Mouse (Mus musculus): Measurements from ENCODE around the gene Dixdc1. TPM values are rescaled to one million over a fixed set of nuclear protein-coding genes. Genes with fewer than 3 reads are reported as not detected.

Dixdc1 gene
- 10 to 100 TPM in 3 of 4 experiments, 1 to 10 TPM in 1; 9.5 to 13.6 (median 11.7) TPM for total RNA-seq (2022)

DNA sequence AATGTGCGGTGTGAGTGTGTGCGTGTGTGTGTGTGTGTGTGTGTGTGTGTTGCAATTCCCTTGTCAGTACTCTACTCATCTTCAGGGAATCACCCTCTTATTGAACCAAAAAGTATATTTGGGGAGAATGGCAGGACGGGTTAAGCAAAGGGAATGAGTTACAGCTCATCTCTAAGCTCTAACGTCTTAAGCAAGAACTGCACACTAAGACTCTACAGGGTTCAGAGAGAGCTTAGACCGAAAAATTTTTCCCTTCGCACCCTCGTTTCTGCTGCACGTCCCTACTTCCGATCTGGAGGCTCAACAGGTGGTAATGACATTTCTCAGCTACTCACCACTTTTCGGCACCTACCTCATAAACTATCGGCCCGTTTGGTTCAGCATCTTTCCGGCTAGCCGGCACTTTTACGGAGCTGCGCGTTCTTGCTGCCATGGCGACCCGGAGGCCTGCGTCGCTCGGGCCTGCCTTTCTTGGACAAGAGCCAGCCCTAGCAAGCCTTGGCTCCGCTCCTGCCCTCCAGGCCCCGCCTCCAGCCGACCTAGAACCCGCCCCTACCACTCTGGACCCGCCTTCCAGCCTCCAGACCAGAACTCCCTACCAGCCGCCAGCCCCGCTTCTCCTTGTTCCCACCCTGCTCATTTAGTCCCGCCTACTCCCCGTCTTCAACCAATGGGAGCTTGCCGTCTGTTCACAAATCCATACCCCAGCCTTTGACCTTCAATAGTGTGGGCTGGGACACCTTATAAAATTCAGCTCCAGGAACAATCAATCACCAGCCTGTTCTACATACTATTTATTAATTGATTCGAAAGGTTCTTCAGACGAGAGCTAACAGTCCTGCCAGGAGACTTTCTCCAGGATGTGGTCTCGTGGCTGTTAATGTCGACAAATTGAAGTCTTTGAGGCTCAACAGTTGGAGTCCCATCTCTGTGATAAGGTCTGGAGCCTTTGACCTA lies at the start of gene Dixdc1:
TSS of gene Dixdc1 (minus strand) at position 604 of the 957 bp plus-strand sequence.
- DNase-seq: peak; percentile 94

DNA sequence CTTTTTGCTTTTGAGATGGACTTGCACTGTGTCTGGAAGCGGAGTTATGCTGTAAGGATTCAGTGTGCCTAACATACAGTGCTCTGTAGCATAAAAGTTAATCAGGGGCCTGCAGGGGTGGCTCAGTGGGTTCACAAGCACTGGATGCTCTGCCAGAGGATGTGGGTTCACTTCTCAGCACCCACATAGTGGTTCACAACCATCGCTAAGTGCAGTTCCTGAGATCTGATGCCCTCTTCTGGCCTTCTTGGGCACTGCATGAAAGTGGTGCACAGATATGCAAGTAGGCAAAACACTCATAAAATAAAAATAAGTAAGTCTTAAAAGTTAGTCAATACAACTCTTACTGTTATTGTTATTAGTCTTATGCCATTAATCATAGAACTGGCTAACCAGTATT lies 42.8 kb upstream of the Dixdc1 start:
- no peak for DNase-seq

DNA sequence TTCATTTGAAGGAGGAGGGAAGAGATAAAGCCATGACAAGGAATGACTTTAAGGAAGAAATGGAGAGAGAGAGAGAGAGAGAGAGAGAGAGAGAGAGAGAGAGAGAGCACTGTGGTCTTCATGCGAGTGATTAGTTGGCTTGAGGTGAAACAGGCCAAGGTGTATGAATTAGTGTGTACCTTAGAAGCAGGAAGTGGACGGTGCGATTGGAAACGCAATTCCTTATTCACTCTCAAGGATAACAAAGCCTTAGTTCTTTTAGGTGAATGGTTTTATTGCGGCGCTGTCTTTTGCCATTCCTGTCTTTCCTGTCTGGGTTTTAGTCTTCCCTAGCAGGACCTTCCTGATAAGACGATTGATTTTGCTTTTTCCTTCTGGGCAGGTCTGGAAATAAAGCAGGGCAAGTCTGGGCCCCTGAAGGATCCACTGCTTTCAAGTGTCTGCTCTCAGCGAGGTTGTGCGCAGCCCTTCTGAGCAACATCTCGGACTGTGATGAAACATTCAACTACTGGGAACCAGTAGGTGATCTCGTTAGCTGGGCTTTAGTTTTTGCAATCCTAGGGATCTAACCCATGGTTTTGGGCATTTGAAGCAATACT lies 36.9 kb upstream of the Dixdc1 start:
- DNase-seq: no peak

DNA sequence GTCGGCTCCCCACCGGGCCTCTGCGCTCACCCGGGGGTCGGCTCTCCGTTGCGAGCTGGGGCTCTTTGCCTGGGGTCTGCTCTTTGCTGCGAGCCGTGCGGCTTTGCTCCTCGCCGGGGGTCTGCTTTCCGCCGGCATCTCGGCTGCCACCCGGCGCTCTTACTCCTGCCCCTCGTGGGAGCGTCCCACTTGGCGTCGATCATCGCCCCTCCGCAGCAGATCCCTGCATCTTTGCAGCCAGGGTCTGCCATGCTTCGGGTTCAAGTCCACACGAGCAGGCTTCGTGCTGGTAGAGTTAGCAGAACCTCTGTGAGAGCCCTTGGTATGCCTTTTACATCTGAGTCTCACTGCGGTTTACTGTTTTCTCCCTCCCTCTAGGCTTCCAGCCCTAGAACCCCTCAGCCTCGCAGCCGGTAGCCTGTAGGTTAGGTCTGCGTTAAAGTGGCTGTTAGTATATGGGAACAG lies 36.4 kb upstream of the Dixdc1 start:
- no peak for DNase-seq

DNA sequence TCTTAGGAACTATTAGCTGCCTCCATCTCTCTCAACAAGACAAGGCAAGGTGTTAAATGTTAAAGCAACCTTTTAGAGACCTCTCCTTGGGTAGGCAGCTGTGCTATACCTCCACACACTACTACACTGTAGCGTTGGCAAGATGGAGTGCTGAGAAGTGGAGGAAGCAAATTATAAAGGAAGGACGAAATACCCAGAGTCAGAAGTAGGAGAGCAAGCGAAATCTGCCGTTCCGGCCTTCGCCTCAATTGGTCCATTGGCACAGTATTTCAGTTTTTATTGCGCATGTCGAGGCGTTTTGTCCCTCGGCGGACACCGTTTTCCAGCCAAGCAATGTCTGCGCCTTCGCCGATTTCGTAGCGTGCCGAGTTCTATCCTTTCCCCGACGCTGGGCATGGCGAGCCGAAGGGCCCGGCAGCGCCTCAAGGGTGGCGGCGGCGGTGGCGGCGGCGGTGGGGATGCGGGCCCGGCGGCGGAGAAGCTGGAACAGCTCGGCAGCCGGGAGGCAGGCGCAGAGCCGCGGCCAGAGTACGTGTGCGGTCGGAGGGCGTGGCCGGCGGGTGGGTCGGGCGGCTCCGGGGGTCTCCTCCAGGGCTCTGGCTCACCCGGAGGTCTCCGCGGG lies 35.8 kb upstream of the Dixdc1 start, which contains the start of the genes Alg9 and 1110032A03Rik:
TSS of gene Alg9 (plus strand) at position 29 of the 622 bp plus-strand sequence.
TSS of gene 1110032A03Rik (minus strand) at position 530 of the 622 bp plus-strand sequence.
- DNase-seq: peak; percentile 77

DNA sequence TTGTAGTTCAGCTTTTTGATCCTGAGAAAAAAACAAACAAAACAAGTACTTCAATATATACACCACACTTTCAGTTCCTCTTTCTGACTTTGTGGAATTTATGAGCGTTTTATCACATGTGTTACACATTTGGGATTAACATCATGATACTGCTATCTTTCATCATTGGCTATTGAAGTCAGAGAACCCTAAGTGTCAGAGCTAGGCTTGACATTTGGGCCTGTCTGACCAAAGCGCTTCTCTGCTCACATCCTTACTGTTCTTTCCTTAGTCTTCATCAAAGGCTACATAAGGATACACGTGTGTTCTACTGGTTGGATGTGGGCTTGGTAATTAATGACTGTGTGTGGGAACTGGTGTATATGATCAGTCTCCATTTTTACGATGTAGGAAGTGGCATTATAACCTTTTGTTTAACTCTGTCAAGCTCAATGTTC lies 34.7 kb upstream of the Dixdc1 start:
- no peak for DNase-seq

DNA sequence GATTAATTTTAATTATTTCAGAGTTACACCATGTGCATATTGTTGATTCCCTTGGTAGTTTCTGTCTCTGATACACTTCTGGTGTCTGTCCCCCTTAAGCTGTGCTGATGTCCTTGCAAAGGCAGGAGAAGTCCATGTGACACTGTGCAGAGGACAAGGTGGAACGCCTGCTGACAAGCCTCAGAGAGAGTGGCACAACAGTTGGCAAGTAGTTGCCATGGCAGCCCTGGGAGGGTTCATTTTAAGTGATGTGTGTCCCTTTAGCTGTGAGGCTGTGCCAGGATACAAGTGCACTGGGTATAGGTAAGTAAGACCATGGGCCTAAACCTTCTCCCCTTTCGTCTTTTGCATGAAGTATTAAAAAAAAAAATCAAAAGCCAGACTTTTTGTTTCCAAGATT lies 30.7 kb upstream of the Dixdc1 start:
- no peak for DNase-seq

DNA sequence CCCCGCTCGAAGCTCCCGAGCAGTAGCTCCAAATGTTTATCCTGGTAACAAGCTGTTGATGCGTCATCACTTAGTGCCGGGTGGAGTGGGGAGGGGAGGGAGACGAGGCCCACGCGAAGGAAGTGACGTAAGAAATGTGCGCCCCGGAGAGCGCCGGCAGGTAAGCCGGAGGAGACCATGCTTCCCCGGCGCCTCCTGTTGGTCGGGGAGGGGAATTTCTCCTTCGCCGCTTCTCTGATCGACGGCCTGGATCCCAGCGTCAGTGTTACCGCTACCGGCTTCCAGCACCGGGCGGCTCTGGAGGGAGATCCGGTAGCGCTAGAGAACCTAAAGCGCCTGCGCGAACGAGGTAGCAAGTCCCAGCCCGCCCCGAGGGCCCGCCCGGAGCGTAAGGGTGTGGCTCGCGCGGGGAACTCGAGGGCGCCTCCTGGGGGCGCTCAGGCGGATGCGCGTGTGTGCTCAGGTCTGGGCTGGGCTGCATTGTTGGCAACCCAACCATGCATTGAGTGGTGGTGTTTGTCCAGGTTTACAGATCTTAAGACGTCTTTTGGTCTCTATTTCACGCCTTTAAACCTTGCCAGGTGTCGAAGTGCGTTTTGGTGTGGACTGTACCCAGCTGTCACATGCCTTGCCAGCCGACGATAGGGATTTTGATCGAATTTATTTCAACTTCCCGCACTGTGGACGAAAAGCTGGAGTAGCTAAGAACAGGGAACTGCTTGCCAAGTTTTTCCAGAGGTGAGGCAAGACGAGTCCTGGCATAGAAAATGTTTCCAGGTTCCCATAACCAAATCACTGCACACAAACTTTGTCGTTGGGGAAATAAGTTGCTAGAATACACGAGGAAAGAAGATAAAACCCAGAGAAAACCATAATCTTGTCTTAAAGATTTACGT lies 29.0 kb upstream of the Dixdc1 start, which contains the start of gene Fdxacb1:
TSS of gene Fdxacb1 (plus strand) at position 130 of the 896 bp plus-strand sequence.
- peak; percentile 98 for DNase-seq

DNA sequence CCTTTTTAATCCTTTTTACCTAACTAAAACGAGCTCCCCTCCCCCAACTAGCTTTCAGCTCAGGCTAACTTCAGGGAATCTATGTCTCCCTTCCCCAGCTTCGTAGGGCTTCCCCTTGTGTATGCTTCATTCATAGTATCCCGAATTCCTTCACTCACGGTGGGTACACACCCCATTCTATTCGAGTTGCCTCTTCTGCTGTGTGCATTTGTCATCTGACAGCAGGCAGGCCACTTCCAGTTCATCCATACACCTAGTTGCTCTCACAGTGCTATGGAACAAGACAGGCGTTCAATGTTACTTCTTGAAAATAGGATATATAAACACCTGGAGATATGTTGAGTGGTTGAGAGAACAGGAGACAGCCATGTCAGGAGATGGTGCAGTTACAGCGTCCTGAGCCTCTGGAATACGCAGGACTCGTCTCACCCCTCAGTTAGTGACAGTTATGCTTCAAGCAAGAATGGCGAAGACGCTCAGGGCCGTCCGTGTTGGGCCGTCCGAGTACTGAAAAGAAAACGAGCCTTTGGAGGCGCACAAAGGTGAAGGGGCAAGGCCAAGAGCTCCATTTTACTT lies 28.3 kb upstream of the Dixdc1 start:
- no peak for DNase-seq

DNA sequence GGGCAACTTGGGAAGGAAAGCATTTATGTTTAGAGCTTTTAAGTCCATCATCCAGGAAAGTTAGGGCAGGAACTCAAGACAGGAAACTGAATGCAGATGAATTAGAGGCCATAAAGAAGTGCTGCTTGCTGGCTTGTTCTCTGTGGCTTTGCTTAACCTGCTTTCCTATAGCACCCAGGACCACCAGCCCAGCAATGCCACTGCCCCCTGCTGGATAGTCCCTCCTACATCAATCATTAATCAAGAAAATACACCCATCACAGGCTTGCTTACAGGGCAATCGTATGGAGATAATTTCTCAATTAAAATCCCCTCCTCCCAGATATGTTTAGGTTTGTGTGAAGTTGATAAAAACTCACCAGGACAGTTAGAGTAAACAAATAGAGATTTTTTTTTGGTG lies 24.0 kb upstream of the Dixdc1 start:
- no peak for DNase-seq

DNA sequence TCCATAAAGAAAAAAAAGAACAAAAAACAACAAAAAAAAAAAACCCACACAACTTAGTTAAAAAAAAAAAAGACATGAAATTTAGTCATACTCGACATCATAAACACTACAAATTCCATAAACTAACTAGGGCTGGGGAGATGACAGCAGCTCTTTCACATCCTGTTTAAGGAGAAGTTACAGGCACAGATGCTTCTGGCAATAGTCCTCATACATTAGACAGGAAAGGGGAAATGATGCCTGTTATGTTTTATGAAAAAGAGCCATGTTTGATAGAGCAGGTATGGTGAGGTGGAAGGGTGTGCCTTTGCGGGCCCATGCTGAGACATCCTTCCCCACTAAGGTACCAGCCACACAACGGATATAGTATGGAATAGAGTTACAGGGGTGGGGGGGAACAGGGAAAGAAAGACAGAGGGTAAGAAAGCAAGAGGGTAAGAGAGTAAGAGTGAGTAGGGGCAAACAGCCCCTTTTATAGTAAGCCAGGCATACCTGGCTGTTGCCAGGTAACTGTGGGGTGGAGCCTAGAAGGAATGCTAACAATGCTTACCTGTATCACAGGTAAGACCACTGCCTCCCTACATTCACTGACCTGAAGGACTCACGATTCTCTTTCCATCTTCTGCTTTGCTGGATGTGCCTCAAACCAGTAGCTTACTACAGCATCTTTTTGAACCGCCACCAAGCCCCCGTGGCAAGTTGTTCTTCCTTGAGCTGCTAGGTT lies 22.4 kb upstream of the Dixdc1 start:
- DNase-seq: no peak

DNA sequence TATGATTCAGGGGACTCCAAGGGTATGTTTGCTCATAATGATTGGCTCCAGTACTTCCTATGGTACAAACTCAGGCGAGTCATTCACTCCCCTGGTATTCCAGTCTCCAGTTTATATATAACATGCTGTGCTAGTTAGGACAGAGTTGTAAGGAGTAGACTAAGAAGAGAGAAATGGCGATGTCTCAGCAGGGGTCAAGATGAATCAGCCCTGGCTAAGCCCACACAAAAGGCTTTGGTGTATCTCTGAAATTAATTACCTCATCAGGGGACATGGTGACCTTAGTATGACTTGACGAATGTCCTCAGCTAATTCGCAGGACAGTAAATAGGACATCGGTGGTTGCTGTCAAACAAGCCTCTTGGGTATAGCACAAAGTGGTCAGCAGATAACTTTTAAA lies 17.4 kb upstream of the Dixdc1 start:
- no peak for DNase-seq

DNA sequence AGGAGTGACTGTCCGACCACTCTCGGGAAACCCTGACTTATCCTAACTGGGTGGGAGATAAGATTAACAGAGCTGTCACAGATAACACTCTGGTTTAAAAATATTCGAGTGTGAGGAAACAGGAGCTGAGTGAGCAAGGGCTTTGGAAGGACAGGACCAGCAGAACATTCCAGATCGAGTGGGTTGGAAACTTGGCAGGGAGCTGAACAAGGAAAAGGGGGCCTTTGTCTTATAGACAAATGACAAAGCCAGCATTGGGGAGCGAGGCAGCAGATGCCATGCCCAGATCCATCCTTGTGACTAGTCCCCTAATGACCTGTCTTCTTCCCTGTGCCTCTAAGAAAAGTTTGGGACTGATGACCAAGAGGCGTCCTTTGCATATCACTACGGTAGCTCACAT lies 14.6 kb upstream of the Dixdc1 start:
- DNase-seq: no peak

DNA sequence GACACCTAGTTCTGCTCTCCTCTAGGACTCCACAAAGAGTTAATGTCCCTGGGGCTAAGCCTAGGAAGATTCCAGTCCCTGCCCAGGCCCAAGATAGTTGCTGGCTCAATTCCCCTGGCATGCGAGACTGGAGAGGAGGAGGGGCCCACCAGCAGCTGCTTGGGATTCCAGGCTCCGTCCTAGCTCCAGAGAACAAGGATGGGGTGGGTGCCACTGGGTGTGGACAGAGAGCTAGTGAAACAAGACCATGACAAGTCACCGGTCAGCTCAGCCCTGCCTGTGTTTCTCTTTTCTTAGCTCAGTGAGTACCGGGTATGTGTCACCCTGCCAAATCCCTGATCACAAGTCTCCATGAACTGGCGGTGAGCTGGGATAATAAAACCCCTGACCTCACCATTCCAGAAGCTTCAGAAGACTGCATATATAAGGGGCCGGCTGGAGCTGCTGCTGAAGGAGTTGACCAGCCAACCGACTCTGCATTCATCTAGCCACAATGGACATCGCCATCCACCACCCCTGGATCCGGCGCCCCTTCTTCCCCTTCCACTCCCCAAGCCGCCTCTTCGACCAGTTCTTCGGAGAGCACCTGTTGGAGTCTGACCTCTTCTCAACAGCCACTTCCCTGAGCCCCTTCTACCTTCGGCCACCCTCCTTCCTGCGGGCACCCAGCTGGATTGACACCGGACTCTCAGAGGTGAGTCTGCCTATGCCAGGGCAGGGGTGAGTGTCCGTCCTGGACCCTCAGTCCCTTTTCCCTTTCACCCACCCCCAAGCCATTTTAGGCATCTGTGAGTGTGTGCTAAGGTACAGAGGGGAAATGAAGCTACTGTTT lies 13.7 kb upstream of the Dixdc1 start:
- DNase-seq: no peak

DNA sequence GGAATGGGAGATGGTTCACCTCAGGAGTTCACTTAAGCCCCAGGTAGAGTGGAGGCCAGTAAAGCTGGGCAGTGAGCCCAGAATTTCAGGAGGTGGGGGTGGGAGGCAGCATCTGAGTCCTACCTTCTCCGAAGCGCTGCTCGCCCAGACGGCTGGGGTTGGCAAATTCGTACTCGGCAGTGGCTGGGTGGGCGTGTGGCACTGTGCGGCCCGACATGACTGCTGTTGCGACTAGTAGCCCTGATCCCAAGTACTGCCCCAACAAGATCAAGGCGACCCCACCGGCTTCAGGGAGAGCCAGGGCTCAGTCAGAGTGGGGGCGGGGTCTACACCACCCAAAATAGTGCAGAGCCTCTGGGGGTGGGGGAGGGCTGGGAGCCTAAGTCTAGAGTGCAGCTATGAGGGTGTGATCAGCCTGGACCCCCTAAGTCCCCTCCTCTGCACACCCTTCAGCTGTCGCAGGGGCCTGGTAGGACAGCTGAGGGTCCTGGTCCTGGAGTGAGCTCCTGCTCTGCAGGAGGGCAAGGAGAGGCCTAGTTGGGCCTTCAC lies 12.8 kb upstream of the Dixdc1 start, which contains the start of gene Hspb2:
TSS of gene Hspb2 (minus strand) at position 301 of the 549 bp plus-strand sequence.
- DNase-seq: no peak

DNA sequence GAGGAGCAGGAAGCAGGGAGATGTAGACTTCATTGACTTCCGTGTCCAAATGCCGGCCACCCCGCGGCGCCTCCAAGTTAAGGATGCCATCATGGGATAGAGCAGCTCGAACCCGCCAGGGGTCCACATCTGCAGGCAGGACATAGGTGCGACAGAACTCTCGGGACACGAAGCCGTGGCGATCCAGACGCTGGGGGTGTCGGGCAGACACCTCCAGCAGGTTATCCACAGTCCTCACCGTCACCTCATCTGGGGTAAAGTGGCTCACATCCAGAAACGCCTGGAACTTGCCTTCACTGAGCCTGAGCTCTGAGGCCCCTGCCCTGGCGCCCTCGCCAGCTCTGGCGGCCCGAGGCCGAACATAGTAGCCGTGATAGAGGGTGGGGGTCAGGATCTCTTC lies 12.0 kb upstream of the Dixdc1 start, which contains the start of gene Cryab:
TSS of gene Cryab (plus strand) at position 3 of the 400 bp plus-strand sequence.
- no peak for DNase-seq

DNA sequence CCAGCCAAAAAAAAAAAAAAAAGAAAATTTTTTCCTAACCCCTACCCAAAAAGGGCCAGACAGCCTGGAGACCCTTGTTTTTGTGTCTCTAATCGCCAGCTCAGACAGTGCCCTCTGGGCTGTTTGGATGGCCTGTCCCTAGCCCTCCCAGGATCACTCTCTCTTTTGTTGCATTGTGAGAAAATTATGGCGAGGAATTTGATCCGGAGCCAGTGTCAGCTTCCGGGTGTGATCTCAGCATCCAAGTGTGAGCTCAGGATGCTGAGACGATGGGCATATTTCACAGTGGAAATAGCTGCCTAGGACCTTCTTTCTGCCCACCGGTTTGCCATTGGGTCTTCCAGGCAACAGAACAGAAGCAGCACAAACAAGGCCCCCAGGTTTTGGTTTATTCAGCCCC lies 11.4 kb upstream of the Dixdc1 start:
- no peak for DNase-seq

DNA sequence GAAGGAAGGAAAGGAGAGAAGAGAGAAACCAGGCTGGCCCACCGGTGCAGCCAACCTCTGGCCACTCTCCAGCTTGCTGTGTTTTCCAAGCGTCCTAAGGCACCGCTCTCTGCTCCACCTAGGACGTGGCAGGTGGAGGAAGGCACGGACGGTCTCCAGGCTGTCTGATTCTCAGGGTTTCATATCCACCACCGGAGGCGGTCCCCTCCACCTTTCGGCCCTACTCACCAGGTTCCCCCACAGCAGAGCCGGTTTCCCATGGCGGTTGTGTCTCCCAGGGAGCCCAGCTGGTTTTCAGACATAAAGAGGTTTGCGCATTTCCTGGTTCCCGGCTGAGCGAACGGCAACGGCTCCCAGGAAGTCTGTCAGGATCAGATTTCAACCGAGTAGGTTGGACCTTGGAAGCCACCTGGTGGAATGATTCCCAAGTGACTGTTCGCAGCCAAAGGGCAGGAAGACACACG lies 6.9 kb upstream of the Dixdc1 start, which contains the start of gene 2310030G06Rik:
TSS of gene 2310030G06Rik (minus strand) at position 323 of the 464 bp plus-strand sequence.
- DNase-seq: no peak

DNA sequence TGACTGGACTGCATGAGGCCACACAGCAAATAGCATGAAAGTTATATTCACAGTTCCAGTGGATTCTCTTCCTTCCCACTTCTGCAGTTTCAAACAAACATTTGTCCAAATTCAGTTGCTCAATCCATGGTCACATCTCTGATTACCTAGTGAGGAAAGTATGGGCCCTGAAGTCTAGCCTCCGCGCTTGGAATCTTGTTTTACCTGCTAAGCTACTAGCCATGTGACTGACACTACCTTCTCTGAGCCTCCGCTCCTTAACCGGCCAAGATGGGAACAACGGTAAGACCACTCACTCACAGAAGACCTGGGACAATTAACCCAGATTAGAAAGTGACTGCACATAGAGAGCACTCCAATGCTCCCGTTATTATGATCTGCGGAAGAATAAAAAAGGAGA lies 6.5 kb upstream of the Dixdc1 start:
- no peak for DNase-seq
